Mouse (Mus musculus): ENCODE results near the gene Qsox1.
A peak's percentile ranks its signal among the peaks of the same experiment; 100 is the strongest.

The Qsox1 gene

DNA sequence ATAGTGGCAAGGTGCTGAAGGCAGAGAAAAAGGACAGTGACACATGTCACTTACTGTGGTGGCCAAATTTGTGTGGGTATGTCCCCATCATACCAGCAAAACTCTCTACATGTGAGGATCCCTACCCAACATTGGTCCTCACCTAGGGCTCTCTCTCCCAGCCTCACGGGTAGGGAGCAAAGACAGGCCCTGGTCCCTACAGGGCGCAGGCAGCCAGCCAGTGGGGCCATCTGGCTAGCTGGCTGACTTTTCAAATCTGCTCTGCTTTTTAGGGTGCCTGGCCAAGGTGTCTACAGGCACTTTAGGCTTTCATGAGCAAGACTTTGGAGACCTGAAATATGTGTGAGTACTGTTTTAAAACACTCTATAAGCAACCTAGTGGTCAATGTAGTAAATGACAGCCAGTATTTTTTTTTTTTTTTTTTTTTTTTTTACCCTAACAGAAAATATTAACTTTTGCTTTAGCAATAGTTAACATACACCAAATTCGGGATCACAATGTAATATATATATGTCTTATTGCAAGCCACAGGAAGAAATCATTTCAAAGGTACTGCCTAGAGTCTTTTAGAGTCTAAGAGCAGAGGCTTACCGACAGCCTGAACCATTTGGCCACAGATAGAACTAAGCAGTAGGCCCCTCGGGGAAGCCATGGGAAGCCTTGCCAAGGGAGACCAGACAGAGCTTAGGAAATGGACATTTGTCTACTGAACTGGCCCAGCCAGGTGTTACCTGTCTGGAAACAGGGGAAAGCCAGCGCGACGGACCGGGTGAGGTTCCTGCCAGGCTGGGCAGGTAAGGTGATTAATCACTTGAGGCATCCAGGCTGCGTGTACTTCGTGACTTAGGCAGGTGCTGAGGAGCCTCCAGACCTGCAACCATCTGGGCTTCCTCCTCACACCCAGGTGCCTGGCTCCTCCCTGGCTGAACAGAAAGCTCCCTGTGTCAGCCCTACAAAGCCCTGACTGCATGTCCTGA, 11.4 kb downstream of the Qsox1 start:
- DNase-seq (ENCODE audit: low spot score): no peak

- no peak for DNase-seq (ENCODE audit: low spot score)
Observed at GRCm38 (mm10) chr1:155798000-155798399, 14.7 kb downstream of the Qsox1 start.

DNA sequence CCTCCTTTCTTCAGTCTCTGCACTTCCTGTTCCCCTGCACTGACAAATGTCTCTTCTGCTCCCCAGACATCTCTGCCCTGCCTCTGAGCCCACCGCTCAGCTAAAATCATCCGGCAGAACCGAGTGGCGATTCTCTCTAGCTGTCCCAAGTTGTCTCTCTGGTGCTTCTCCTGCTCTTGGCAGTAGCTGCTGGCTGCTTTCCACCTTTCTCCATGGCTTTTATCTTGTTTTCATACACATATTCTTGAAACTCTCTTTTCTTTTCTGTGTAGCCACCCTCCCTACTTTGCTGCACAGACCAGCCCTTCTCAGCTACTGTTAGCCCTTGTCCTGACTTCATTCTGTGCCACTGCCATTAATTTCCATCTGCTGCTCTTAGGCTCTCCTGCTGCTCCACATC, 15.3 kb downstream of the Qsox1 start:
- no peak for DNase-seq (ENCODE audit: low spot score)

DNA sequence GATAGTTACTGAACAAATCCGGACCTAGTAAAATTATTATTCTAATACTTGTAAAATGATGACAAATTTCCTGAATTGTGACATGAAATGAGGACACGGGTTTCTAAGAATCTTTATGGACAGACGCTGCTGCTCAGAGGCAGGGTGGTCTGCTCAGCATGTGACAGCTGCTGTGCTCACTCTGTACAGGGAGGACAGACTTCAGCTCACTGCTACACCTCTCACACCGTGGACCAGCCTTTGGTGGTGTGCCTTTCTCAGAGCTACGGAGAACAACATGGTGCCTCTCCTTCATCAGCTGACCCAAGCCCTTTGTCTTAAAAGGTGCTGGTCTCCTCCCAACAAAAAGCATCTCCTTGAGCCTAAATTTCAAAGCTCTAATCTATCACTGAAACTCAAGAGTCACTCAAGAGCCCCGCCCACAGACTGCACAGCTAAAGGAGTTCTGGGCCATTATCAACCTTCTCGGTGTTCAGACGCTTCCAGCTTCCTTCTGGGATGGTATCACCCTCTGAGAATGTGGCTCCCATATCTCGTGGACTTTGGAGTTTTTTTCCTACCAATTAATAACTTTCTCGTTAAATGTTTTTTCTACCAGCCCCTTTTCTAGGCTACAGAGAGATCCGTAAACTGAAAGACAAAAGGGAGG, 15.8 kb downstream of the Qsox1 start:
- DNase-seq (ENCODE audit: low spot score): no peak

DNA sequence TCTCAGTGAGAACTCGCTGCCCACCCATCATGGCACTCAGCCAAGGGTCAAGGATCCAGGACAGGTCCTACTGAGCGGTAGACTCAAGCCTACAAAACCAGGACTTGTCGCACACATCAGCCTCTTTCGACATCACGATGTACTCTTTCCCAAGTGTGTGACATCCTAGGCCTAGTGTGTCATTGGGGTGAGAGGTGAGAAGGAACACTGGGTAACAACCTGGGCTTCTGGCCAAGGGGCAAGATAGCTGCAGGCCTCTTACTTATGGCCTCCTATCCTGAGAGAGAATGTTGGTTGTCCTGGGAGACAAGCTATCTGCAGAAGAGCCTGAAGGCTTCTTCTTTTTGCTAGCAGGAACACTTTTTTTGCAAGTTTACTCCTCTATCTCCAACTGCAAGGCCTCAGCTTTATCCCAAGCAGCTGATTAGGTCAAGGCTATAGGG, 16.9 kb downstream of the Qsox1 start:
- DNase-seq (ENCODE audit: low spot score): no peak

GRCm38 (mm10) chr1:155794855-155795254, 17.8 kb downstream of the Qsox1 start:
- DNase-seq (ENCODE audit: low spot score): no peak

GRCm38 (mm10) chr1:155791919-155792318, 20.8 kb downstream of the Qsox1 start:
- no peak for DNase-seq (ENCODE audit: low spot score)

GRCm38 (mm10) chr1:155790111-155790974, 22.3 kb downstream of the Qsox1 start:
- DNase-seq (ENCODE audit: low spot score): no peak

GRCm38 (mm10) chr1:155785886-155786285, 26.8 kb downstream of the Qsox1 start:
- DNase-seq (ENCODE audit: low spot score): no peak

DNA sequence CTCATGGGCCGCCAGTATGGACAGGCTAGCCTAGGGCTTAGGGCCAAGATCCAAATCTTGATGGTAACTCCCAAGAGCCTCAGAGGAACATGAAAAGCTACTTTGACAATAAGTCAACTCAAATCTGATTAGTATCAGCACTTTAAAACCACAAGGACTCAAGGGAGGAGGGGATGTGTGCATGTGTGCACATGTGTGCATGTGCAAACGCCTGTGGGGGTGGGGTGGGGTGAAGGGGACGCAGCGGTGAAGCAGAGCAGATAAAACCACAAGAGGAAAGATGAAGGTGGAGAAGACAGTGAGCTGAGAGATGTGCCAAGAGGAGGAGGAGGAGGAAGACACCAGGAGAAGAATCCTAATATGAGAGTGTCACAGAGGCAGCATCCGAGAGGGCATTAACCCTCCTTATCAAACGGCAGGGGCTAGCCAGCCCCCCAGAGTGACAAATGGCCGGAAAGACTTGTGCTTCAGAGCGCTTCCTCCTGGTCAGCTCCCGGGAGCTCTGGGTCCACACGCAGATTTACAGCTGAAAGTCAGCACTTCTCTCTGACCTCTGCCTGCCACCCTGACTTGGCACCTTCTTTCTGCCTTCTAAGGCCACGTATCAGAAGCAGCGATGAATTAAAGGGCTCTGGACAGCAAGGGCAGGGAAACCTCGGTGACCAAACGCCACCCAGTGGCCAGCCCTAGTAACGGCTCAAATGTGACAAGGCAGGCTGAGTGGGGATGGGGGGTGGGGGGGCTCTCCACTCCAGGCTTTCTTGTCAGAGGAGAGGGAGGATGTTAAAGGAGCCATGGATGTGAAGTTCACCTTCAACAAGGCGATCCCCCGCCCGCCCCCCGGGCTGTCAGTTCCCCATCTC, 28.1 kb downstream of the Qsox1 start:
- DNase-seq (ENCODE audit: low spot score): peak; percentile 20

GRCm38 (mm10) chr1:155782382-155782781, 30.3 kb downstream of the Qsox1 start:
- no peak for DNase-seq (ENCODE audit: low spot score)

DNA sequence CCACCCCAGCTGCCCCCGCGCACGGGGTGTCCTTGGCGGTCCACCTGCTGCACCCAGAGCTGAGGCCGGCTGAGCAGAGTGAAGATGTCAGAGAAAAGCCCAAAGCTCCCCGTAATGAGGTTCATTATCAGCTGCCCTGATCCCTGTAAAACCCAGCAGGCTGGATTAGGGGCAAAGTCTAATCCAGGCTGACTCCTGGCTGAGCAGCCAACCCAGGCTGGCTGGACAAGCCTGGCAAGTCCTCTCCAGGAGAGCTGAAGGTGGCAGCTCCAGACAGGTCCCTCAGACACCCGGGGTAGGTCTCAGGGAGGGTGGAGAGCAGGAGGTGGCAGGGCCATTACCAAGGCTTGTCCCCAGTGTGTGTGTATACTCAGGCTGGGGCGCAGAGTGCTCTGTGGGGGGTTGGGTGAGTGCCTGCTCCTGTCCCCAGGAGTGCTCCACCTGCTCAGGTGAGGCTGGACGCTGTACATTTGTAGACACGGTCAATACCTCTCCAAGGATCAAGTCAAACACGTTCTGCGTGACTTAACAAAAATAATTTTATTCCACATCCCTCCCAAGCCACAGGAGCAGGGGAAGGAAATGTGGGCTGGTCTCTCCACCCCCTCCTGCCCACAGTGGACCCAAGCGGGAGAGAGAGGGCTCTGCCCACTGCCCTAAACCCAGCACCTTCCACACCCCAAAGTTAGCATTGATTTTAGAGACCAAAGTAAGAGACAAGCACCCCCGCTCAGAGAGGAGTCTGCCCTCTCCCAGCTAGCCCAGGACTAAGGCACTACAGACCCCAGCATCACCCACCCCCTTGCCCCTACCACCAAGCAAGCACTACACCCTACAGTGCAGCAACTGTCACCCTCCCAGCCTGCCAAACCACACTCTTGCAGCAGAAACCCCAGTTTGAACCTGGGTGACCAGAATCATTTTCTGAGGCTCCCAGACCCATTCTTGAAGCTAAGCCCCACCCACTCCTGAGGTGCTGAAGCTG, 34.8 kb downstream of the Qsox1 start:
- no peak for DNase-seq (ENCODE audit: low spot score)

DNA sequence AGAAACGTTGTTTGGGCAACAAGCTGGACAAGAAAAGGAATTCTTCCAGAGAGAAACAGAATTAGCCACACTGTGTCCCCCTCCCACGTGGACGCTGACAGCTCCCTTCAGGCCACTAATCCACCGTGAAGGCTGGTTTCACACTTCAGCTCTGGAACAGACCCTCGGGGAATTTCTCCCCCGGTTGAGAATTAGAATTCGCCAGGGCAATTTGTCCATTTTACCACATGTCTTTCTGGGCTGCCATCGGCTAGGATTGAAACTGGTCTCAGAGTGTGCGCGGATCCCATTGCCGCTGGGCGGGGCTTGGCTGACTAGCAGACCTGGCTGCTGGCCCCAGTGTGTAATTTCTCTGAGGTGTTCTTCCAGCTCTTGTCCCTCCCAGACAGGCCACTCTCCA, 53.5 kb downstream of the Qsox1 start:
- no peak for DNase-seq (ENCODE audit: low spot score)

- DNase-seq (ENCODE audit: low spot score): no peak
Observed at GRCm38 (mm10) chr1:155758711-155759110, 54.0 kb downstream of the Qsox1 start.

DNA sequence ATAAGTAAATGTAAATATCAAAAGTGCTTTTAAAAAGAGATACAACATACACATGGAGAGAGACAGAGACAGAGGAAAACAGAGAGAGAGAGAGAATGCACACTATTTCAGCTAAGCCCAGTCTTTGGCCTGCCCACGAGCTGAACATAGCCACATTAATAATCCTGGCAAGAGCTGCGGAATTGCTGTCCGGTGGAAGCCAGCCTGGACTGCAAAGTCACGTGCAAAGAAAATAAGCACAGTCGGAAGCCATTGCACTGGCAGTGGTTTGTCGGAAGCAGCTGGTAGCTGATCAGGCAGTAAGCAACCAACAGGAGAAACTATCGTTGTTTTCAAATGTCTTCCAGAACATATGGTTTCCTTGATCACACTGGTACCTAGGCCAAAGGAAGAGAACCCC, 55.1 kb downstream of the Qsox1 start:
- no peak for DNase-seq (ENCODE audit: low spot score)

DNA sequence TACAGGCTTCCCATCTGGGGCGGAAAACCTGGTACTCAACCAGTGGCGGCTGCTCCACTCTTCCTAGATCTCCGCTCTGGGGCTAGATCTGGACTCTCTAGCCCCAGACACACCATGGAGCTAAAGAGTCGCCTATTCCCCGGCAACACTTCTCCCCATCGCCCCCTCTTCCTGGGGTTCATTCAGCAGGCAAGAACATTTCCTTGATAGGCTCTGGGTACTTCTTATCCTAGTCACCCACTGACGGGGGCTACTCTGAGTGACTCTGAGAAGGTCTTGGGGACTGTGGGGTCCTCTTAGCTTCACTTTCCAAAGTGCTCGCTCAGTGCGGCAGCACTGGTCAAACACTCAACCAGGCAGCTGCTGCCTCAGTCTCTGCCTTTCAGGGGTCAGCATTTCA, 59.3 kb downstream of the Qsox1 start:
- DNase-seq (ENCODE audit: low spot score): no peak

DNA sequence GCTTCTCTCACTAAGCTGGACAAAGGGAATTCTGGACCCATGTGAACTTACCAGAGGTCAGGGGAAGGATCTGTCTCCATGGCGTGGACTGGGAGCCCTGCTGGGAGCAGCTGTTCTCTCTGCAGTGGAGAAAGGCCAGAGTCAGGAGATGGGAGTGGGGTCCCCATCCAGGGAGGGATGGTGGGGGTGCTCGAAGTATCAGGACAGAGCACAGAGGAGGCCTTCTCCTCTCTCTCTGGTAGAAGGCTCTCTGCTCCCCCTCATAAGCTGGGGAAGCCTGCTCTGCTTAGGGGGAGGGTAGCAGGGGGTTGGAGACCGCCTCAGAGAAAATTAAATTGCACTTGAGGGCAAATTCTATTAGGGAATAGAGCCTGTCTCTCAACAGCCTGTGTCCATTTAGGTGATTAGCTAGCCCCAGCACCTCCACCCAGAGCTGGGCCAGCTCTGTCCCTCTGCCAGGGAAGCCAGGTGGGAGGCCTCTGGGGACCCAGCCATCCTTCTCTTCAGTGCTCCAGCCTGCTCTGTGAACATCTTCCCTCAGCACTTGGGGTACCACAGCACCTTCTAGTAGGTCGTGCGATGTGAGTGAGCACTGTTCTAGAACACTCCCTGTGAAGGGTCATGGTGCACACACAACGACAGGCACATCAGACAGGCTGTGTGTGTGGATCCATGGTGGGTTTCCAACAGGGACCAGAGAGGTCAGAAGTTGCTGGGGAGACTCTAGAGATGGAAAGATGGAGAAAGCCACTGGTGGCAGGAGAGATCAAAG, 61.0 kb downstream of the Qsox1 start, which contains the start of gene Lhx4:
TSS of gene Lhx4 (minus strand) at position 201 of the 772 bp plus-strand sequence.
- no peak for DNase-seq (ENCODE audit: low spot score)

- no peak for DNase-seq (ENCODE audit: low spot score)
Observed at GRCm38 (mm10) chr1:155750517-155751178, 62.0 kb downstream of the Qsox1 start.

DNA sequence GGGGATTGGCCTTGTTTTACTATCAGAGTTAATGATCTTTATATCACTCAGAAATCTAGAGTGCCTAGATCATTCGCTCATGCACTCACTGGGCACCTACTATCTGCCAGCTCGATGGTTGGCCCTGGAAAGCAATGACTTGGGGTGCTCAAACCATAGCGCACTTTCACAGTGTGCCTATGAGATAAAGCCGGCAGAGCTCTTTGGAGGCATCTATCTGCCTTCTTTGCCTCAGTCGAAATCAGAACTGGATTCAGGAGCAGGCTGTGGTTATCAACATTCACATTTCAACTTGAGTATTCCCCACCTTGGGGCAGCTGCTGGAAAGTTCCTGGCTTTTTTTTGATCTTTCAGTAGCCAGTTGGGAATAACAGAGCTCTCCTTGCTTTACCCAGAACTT, 64.8 kb downstream of the Qsox1 start:
- DNase-seq (ENCODE audit: low spot score): no peak

All from ovary, postnatal 10 days (tissue).